Mouse (Mus musculus) stomach, postnatal 0 days (tissue): ENCODE results near the gene Myl7.

Source experiments
- CTCF ChIP-seq: IDR thresholded peaks from 2 replicates; pipeline ENCODE4 v1.5.1; 2016; ENCODE audit warnings: antibody characterized with exemption, low read depth, mild to moderate bottlenecking, moderate library complexity
- EP300 ChIP-seq: optimal IDR thresholded peaks from 2 replicates; pipeline ENCODE3; 2016; ENCODE audit warnings: antibody characterized with exemption

DNA sequence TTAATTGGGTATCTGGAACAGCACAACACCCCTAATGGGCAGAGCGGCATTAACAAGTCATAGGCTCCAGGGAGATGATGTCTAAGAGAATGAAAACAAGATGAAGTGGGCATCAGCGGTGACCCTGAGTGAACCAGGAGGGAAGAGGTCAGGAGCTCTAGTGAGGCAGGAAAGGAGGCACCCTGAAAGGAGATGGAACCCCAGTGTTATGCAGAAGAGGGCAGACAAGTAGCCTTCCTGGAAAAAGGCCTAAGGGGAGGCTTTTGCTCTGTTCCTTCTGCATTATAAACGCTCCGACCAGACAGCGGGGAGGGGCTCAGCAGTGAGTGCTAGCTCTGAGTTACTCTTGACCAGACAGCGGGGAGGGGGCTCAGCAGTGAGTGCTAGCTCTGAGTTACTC is 44.4 kb upstream of the Myl7 start:
- no peak for TF ChIP-seq CTCF
- no peak for TF ChIP-seq EP300
